Mouse (Mus musculus): ENCODE results near the gene Tbl3. TPM values are rescaled to one million over a fixed set of nuclear protein-coding genes. Genes with fewer than 3 reads are reported as not detected.

Gene Tbl3
- 10 to 100 TPM; 26.9 to 29.6 TPM for total RNA-seq (2021)

DNA sequence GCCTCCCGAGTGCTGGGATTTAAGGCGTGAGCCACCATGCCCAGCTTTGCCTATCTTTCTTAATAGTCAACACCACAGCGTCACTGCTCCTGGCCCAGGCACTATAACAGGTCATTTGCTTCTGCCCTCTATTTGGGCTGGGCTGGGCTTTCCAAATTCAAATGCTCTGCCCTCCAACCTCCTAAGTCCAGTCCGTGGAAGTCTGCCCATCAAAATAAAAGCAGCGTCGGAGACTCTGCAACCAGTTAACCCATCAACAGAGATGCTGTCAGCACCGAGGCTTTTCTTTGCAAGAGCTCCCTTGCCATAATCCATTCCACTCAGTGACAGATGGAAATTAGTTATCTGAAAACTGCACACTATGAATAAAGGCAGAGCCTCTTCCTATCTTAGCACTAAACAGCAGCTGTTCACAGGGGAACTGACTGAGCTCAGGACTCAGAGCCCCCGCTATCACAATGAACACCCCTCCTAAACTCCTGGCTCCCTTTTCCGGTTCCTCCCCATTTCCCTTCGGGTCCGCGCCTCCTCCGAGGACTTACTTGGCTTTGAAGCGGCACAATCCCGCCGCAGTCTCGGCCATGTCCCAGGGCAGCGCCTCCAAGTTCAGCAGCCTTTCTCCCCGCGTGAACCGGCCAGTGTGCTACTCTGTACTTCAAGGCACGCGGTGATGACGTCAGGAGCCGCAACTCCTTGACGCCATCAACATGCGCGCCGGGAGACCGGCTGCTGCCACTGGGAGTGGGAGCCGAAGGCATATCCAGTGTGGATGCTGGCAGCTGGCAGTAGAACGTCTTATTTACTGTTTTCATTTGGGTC is at the start of gene Tbl3:
Tbl3 (minus strand) TSS at position 679 of the 819 bp plus-strand sequence.
- intact Hi-C loops (cut with DNase I): no loop called here
- DNase-seq (ENCODE audit: low spot score in 2 of 2): peak; percentile 94 to 95

DNA sequence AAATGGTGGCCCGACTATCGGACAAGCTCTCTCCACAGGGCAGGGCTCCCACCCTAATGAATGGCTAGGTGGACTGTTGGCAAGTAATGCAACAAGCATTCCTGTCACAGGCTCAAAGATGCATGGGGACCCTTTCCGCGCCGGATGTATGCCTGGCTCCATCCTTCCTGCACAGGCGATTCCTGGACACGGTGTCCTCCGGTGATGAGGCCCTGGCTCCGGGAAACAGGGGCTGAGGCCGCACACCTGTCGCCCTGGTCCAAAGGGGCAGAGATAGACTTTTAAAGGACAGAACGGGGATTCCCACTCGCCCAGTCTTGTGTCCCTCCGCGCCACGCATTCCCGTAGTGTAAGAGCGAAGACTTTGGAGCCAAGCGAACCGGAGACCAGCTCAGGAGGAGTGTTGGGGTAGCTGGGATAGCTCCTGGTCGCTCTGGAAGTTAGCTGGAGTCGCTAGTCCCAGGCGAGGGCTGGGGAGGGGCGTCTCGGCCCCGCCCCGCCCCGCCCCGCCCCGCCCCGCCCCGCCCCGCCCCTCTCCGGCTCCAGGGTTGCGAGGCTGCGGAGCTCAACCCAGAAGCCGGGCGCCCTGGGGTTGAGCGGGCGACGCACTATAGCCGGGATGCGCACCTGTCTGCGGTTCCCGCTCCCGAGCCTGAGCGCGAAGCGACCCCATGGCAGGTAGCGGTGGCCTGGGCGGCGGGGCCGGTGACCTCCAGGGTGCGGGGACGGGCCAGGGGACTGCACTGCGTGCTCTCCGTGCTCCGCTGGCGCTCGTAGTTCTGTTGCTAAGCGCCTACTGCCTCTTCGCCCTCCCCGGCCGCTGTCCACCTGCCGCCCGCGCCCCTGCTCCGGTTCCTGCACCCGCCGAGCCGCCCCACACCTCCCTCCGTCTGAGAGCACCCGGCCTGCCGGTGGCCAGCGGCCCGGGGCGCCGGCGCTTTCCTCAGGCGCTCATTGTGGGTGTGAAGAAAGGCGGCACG is 45.2 kb upstream of the Tbl3 start, which contains the start of gene Hs3st6:
Hs3st6 (plus strand) TSS at position 574 of the 980 bp plus-strand sequence.
- no peak for DNase-seq (ENCODE audit: low spot score in 2 of 2)
- intact Hi-C loops (cut with DNase I): no loop called here

DNA sequence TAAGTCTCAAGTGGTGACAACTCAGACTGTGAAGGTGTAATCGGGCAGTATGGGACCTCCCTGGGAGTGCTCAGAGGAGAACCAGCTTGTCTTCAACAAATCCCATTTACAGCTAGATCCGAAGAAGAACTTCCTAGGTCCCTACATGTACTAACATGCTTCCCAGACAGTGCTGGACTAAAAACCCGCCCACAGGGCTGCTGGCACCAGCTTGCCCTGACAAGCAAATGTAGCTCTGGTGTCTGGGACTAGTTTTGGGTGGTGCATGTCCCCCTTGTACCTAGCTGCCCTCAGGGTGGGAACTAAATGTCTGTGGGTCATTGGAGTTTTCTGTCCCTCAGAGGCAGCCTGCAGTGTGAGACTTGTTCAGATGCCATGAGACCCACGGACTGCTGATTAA is 44.1 kb upstream of the Tbl3 start:
- intact Hi-C loops (cut with DNase I): no loop called here
- DNase-seq (ENCODE audit: low spot score in 2 of 2): no peak

DNA sequence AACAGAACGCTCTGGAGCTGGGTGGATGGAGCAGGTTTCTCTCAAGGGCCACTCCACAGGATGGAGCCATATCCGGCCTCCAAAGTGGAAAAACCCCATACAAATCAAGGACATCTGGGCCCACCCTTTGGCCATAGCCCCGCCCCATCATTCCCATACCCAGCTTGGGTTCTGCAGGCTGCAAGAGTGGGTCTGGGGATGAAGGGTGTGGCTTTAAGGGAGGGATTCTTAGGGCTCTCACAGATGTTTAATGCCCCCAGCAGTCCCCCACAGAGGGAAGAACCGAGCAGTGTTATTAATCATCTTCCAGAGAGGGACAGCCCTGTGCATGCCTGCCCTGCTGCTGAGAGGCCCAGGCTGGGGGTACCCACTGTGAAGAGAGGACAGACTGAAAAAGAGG is 39.5 kb upstream of the Tbl3 start:
- DNase-seq (ENCODE audit: low spot score in 2 of 2): no peak
- intact Hi-C loops (cut with DNase I): loop anchor here (2.0 to 5.0 kb wide), 2 partner anchors 70 to 135 kb away; no protein-coding TSS in a partner anchor

DNA sequence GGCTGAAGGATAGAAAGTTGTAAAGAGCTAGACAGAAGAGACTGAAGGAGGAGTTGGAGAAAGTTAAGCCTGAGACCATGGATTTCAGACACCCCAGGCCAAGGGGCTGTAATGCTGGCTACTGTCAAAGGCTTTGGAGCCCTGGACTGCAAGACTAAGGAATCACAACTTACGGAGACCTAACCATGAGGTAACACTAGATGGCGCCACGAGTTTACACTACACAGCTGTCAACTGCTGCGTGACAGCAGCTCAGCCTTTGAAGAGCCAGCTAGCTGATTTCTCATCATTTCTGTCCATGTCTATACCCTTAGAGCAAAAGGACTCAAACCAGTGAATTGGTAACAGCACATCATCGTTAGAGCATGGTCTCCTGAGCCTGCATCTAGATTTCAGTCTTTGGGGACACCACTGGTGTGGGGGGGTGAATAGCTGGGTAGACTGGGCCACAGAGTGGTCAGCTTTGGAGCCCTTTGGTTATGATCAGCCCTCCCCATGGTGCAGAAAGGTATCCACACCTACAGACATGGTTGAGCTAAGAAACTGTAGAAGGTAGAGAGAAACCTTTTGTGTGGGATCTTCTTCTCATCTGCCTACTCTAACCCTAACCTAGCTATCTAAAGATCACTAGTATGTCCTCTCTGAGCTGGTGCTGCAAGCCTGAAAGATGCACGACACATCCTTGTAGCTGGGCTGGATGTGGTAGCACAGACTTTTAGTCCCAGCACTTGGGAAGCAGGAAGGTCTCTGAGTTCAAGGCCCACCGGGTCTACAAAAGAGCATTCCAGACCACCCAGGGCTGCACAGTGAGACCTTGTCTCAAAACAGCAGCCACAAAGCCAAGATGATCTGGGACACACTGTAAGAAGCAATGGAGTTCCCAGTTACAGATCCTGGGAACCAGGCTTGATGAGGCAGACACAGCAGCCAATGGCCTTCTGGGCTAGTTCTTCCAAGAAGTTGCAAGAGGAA is 38.4 kb upstream of the Tbl3 start:
- intact Hi-C loops (cut with DNase I): loop anchor here (2.0 to 5.0 kb wide), 2 partner anchors 71 to 136 kb away; no protein-coding TSS in a partner anchor
- peak; percentile 61 to 84 for DNase-seq (ENCODE audit: low spot score in 2 of 2)

DNA sequence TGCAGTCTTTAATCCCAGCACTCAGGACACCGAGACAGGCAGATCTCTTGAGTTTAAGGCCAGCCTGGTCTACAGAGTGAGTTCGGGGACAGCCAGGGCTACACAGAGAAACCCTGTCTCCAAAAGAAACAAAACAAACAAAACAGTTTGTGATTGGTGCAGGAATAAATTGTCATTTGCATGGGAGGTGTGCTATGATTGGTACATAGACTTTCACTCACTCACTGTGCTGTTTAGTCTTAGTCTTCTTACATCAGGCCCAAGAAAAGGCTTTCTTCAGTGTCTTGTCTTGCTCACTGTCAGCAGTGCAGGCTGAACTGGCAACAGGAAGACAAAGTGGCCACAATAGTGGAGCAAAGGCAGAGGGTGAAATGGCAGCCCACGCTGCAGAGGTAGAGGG is 36.9 kb upstream of the Tbl3 start:
- intact Hi-C loops (cut with DNase I): no loop called here
- no peak for DNase-seq (ENCODE audit: low spot score in 2 of 2)

DNA sequence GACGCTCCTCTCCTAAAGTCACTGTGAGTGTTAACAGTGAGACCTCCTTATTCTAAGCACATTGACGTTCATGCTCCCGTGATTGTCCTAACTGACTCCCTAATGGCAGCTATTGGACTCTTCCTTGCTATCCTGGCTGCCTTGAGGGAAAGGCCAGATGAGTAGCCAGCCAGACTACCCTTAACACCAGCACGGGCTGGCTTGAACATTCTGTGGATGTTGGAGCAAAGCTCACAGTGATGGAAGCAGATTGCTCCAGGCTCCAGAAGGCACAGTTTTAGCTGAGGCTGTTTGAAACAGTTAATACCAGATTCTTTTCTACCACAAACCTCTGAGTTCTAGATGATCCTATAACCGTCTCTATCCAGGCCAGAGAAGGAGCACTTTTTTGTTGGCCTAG is 36.4 kb upstream of the Tbl3 start:
- intact Hi-C loops (cut with DNase I): no loop called here
- no peak for DNase-seq (ENCODE audit: low spot score in 2 of 2)

DNA sequence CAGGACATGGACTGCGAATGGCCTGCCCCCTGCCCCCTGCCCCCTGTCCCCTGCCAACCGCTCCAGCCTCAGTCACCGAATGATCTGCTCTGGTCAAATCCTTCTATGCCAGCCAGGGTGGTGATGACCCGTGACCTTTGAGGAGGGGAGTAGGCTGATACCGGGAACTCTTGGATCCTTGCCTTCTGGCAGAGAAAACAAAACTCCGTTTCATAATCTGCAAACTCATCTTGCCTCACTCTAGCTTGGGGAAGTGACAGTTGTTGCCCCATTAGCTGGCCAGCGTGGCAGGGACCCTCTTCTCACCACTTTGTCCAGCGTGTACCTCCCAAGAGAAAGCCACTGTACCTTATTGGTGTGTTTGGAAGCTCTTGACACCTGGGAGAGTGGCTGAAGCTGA is 34.8 kb upstream of the Tbl3 start:
- intact Hi-C loops (cut with DNase I): no loop called here
- DNase-seq (ENCODE audit: low spot score in 2 of 2): no peak

DNA sequence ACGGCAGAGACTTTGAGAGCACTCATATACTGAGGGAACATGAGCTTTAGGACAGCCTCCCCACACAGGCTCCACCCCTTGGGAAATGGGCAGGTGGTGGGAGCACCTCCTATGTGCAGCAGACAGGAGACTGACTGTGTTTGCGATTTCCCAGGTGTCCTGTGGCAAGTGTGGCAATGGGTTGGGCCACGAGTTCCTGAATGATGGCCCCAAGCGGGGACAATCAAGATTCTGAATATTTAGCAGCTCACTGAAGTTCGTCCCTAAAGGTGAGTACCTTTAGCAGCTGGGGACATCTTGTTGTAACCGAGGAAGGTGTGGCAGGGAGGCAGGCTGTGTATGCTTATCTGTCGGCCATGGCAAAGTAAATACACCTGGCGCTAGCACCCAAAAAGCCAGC is 32.5 kb upstream of the Tbl3 start:
- no peak for DNase-seq (ENCODE audit: low spot score in 2 of 2)
- intact Hi-C loops (cut with DNase I): no loop called here

DNA sequence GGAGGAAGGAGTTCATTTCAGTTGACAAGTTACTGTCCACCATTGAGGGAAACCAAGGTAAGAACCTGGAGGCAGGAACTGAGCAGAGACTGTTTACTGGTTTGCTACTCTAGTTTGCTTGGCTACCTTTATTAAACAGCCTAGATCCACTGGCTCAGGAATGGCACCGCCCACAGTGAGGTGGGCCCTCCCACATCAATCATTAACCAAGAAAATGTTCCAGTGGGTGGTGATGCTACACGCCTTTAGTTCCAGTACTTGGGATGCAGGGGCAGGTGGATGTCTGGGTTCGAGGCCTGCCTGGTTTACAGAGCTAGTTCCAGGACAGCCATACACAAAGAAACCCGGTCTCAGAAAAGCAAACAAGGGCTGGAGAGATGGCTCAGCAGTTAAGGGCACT is 30.8 kb upstream of the Tbl3 start:
- no peak for DNase-seq (ENCODE audit: low spot score in 2 of 2)
- intact Hi-C loops (cut with DNase I): no loop called here

DNA sequence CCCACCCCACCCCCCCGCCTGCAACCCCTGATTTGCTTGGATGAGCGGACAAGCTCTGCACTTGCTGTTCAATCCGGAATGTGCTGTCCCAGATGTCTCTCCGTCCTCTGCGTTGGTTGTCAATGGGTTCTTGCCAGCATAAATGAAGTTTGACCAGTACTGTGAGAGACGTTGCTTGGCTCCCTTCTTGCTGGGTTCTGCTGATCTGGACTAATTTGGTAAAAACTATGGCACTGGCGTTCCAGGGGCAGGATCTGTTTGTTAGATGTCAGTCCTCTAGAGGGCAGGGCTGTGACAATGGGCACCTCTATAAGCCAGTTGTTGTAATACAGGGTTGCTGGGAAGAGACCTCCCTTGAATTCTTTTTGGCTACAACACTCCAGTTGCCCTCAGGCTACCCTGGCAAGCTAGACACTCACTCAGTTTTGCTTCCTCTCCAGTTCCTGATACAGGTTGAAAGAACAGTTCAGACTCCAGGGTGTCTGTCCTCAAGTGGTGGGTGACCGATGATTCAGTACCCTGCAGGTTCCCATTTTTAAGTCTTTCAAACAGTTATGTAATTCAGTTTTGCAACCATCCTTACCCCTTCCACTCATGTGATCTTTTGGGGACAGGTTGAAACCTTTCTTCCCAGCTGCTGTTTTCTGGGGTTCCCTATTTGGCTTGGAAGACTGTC is 29.8 kb upstream of the Tbl3 start:
- no peak for DNase-seq (ENCODE audit: low spot score in 2 of 2)
- intact Hi-C loops (cut with DNase I): no loop called here

DNA sequence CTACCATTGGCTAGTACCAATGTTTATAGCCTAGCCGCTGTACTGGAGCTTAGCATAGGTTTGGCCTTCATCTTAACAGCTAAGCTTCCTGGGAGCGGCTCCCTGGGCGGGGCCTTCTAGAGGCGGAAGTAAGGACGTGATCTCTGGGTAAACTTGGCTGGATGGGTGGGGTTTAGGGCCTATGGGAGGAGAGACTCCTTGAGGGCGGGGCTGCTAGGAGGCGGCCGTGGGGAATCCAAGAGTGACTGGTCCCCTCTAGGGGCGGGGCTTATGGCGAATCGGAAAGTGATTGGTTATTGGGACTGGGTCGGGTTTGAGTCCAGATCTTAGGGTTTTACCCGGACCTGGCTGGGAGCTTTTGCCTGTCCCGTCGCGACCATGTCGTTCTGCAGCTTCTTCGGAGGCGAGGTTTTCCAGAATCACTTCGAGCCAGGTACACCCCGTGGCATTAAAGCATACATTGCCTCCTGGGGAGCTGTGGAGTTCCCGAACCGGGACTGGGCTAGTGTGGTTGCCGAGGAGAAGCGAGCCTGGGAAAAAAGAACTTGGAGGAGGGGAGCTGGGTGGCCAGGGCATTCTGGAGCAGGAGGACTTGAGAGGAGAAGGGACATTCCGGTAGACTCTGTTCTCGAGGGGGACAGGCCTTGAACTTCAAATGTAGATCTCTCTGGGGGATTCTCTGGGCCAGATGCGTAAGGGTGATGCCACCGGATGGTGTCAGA is 29.0 kb upstream of the Tbl3 start, which contains the start of gene Msrb1:
Msrb1 (plus strand) TSS at position 313 of the 722 bp plus-strand sequence.
- DNase-seq (ENCODE audit: low spot score in 2 of 2): peak; percentile 88 to 90
- intact Hi-C loops (cut with DNase I): no loop called here

DNA sequence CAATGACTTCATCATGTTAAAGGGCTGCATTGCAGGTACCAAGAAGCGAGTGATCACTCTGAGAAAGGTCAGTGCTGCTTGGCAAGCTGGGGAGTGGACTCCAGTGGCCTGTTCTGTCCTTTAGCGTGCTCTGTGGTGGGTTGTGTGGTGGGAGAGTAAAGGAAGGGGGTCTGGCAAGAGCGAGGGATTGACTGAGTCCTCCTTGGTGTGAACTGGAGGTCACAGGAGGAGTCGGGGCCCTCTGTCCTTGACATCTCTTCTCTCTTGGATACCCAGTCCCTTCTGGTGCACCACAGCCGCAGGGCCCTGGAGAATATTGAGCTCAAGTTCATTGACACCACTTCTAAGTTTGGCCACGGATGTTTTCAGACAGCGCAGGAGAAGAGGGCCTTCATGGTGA is 28.0 kb upstream of the Tbl3 start:
- no peak for DNase-seq (ENCODE audit: low spot score in 2 of 2)
- intact Hi-C loops (cut with DNase I): no loop called here

DNA sequence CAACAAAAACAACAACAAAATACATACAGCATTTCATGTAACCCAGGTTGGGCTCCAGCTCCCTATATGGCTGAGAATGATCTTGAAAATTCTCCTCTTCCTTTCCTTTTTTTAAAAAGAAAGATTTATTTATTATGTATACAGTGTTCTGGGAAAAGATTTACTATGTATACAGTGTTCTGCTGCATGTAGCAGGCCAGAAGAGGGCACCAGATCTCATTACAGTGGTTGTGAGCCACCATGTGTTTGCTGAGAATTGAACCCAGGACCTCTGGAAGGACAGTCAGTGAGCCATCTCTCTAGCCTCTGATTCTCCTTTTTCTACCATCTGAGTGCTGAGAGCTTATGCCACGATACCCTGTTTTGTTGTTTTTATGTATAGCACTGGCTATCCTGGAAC is 27.1 kb upstream of the Tbl3 start:
- intact Hi-C loops (cut with DNase I): no loop called here
- no peak for DNase-seq (ENCODE audit: low spot score in 2 of 2)

DNA sequence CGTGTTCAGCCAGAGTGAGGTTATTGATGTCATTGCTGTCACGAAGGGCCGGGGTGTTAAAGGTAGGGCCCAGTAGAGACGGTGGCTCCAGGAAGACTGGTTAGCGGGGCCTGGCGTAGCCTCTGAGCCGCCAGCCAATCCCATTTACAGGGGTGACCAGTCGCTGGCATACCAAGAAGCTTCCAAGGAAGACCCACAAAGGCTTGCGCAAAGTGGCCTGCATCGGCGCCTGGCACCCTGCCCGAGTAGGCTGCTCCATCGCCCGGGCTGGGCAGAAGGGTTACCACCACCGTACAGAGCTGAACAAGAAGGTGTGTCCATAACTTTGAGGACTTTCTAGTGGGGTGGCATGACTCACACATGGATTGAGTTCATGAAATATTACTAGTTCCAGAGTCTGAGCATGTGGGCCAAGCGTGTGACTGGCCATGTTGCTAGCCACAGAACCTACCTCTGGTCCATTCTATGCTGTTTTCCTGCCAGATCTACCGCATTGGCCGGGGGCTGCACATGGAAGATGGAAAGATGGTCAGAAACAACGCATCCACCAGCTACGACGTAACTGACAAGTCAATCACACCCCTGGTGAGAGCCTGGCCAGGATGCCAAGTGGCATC is 26.1 kb upstream of the Tbl3 start:
- intact Hi-C loops (cut with DNase I): no loop called here
- DNase-seq (ENCODE audit: low spot score in 2 of 2): no peak

DNA sequence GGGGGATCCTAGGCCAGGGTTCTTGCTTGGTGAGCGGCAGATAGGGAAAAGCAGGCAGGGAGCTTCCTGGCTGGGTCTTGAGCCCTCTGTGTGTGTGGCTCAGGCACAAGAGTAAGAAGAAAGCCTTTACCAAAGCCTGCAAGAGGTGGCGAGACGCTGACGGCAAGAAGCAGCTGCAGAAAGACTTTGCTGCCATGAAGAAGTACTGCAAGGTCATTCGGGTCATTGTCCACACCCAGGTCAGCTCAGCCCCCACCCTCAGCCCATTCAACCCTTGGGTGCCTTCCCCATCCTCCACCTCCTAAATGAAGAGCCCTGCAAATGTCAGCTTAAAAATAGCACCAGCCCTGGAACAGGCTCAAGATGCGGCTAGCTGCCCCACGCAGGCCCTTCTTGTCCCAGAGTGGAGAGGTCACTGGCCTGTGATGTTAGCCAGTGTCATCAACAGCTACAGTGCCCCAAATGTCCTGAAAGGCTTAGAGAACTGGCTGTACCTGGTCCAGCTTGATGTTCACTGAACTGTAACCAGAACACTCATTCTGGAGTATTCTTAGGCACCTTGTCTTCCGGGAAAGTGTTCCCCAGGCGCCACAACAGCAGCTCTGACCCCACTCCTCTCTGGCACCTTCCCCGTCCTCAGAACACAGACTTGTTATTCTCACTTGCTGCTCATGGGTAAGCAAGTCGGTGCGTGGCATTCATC is 24.9 kb upstream of the Tbl3 start:
- DNase-seq (ENCODE audit: low spot score in 2 of 2): no peak
- intact Hi-C loops (cut with DNase I): no loop called here

DNA sequence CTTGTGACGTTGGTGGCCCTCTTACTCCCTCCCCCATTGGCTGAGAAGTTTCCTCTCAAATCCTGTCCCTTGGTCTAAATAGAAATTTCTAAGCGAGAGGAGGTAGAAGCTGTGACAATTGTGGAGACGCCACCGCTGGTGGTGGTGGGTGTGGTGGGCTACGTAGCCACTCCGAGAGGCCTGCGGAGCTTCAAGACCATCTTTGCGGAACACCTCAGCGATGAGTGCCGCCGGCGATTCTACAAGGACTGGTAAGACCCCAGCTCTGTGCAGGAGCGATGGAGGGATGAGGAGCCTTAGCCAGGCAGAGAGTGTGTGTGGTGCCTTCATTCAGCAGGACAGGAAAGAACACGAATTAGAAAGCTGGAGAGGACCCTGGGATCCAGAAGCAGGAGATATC is 23.3 kb upstream of the Tbl3 start:
- intact Hi-C loops (cut with DNase I): no loop called here
- DNase-seq (ENCODE audit: low spot score in 2 of 2): no peak

Data from left cerebral cortex, postnatal 36 days (tissue).